Mouse (Mus musculus) forebrain, embryonic 13.5 days (tissue): ENCODE measurements around the gene Cct4. TPM values are rescaled to one million over a fixed set of nuclear protein-coding genes. Genes with fewer than 3 reads are reported as not detected.

ENCODE experiments used
- ATAC-seq: fragments of 200-750 bp; cut with Nextera tagmentation; 2 replicates; pipeline ENCODE4 v1.8.0; 2017
- H3K27ac ChIP-seq: fragments of 300-500 bp; sonication (generic); 2 replicates; pipeline ENCODE4 v1.5.1; 2015; ENCODE audit warnings: inconsistent platforms, mild to moderate bottlenecking, moderate library complexity
- H3K27me3 ChIP-seq: fragments of 300-500 bp; sonication (generic); 2 replicates; pipeline ENCODE4 v1.6.1; 2015; ENCODE audit warnings: mild to moderate bottlenecking, inconsistent platforms
- H3K36me3 ChIP-seq: fragments of 300-500 bp; sonication (generic); 2 replicates; pipeline ENCODE4 v1.6.1; 2015; ENCODE audit warnings: mild to moderate bottlenecking, inconsistent platforms; ENCODE audit not compliant: poor library complexity, severe bottlenecking
- H3K4me1 ChIP-seq: fragments of 300-500 bp; sonication (generic); 2 replicates; pipeline ENCODE4 v1.6.1; 2015; ENCODE audit warnings: inconsistent platforms
- H3K4me2 ChIP-seq: fragments of 300-500 bp; sonication (generic); 2 replicates; pipeline ENCODE4 v1.6.1; 2015; ENCODE audit warnings: inconsistent platforms, mild to moderate bottlenecking, moderate library complexity
- H3K4me3 ChIP-seq: fragments of 300-500 bp; sonication (generic); 2 replicates; pipeline ENCODE4 v1.5.1; 2015; ENCODE audit warnings: mild to moderate bottlenecking, inconsistent platforms
- H3K9ac ChIP-seq: fragments of 300-500 bp; sonication (generic); 2 replicates; pipeline ENCODE4 v1.6.1; 2015; ENCODE audit warnings: mild to moderate bottlenecking, inconsistent platforms
- H3K9me3 ChIP-seq: fragments of 300-500 bp; sonication (generic); replicated peaks from 2 replicates; pipeline ENCODE4 v1.6.1; 2016; ENCODE audit warnings: inconsistent platforms
- WGBS: fragments of 180-500 bp; shearing (Covaris S2); methylation state at CpG from one replicate; pipeline ENCODE4 v1.1.7; 2015; 5-methylcytosine and 5-hydroxymethylcytosine counted together
- polyA plus RNA-seq: library from polyadenylated mRNA; unstranded; fragments of >200 nt; fragmentation: Nextera tagmentation; extraction: Ambion mirVana; gene quantifications from 2 replicates; pipeline ENCODE4 v1.2.1, GENCODE M21; 2015

The Cct4 gene
- polyA plus RNA-seq, 1 experiment from 2014 or later, result 329 TPM

- no peaks in the 10 kb centered on the region for H3K9me3 ChIP-seq
- H3K36me3 ChIP-seq, result no peaks in the 10 kb centered on the region
- H3K4me1 ChIP-seq, result no peaks in the 10 kb centered on the region
- H3K4me3 ChIP-seq, result no peak overlapping the region
- H3K4me2 ChIP-seq, result no peak overlapping the region
- no peak overlapping the region for H3K27ac ChIP-seq
- H3K9ac ChIP-seq, result no peak overlapping the region
- WGBS, result 84% methylated on average over 4 of the region's 4 CpGs
- H3K27me3 ChIP-seq, result no peaks in the 10 kb centered on the region
- ATAC-seq, result no peak
These were observed 23.4 kb downstream of the Cct4 start for GRCm38 (mm10) chr11:23013580-23014294.

GRCm38 (mm10) chr11:23014996-23015395 is 24.7 kb downstream of the Cct4 start:
- no peaks in the 10 kb centered on the region for H3K4me1 ChIP-seq
- no peak overlapping the region for H3K4me2 ChIP-seq
- no peaks in the 10 kb centered on the region for H3K36me3 ChIP-seq
- H3K9ac ChIP-seq, result no peak overlapping the region
- H3K4me3 ChIP-seq, result no peak overlapping the region
- ATAC-seq, result no peak
- no peaks in the 10 kb centered on the region for H3K27me3 ChIP-seq
- no peak overlapping the region for H3K27ac ChIP-seq
- no peaks in the 10 kb centered on the region for H3K9me3 ChIP-seq
- WGBS, result 74% methylated on average over 6 of the region's 6 CpGs

- 90% methylated on average over 4 of the region's 4 CpGs for WGBS
- Histone ChIP-seq H3K27me3 (no peaks in the 10 kb centered on the region), H3K36me3 (no peaks in the 10 kb centered on the region), H3K9me3 (no peaks in the 10 kb centered on the region), H3K27ac (no peak overlapping the region), H3K9ac (no peak overlapping the region), H3K4me3 (no peak overlapping the region), H3K4me2 (no peak overlapping the region), H3K4me1 (no peaks in the 10 kb centered on the region)
- ATAC-seq, result no peak
These were observed 27.6 kb downstream of the Cct4 start for GRCm38 (mm10) chr11:23017943-23018342.

GRCm38 (mm10) chr11:23020116-23020770 is 29.9 kb downstream of the Cct4 start:
- WGBS, result 67% methylated on average over 24 of the region's 24 CpGs

GRCm38 (mm10) chr11:23020841-23021240 is 30.5 kb downstream of the Cct4 start:
- no peaks in the 10 kb centered on the region for H3K27me3 ChIP-seq
- H3K4me2 ChIP-seq, result no peak overlapping the region
- no peak overlapping the region for H3K4me3 ChIP-seq
- 95% methylated on average over 14 of the region's 14 CpGs for WGBS
- H3K9me3 ChIP-seq, result no peaks in the 10 kb centered on the region
- H3K36me3 ChIP-seq, result no peaks in the 10 kb centered on the region
- H3K27ac ChIP-seq, result no peak overlapping the region
- ATAC-seq, result no peak
- H3K4me1 ChIP-seq, result no peaks in the 10 kb centered on the region
- no peak overlapping the region for H3K9ac ChIP-seq

More at GRCm38 (mm10) chr11:23020116-23020770, 29.9 kb downstream of the Cct4 start:
- no peaks in the 10 kb centered on the region for H3K4me1 ChIP-seq
- H3K27ac ChIP-seq, result no peak overlapping the region
- no peaks in the 10 kb centered on the region for H3K27me3 ChIP-seq
- no peak for ATAC-seq
- H3K36me3 ChIP-seq, result no peaks in the 10 kb centered on the region
- no peak overlapping the region for H3K4me2 ChIP-seq
- H3K4me3 ChIP-seq, result no peak overlapping the region
- no peaks in the 10 kb centered on the region for H3K9me3 ChIP-seq
- no peak overlapping the region for H3K9ac ChIP-seq

GRCm38 (mm10) chr11:23023155-23023554 is 32.8 kb downstream of the Cct4 start:
- H3K4me2 ChIP-seq, result no peak overlapping the region
- no peaks in the 10 kb centered on the region for H3K27me3 ChIP-seq
- ATAC-seq, result no peak
- no peak overlapping the region for H3K27ac ChIP-seq
- no peaks in the 10 kb centered on the region for H3K4me1 ChIP-seq
- no peaks in the 10 kb centered on the region for H3K36me3 ChIP-seq
- WGBS, result 95% methylated on average over 2 of the region's 2 CpGs
- H3K4me3 ChIP-seq, result no peak overlapping the region
- no peaks in the 10 kb centered on the region for H3K9me3 ChIP-seq
- no peak overlapping the region for H3K9ac ChIP-seq

GRCm38 (mm10) chr11:23024169-23024568 is 33.9 kb downstream of the Cct4 start:
- Histone ChIP-seq H3K27ac (no peak overlapping the region), H3K36me3 (no peaks in the 10 kb centered on the region), H3K27me3 (no peaks in the 10 kb centered on the region), H3K9ac (no peak overlapping the region), H3K4me2 (no peak overlapping the region), H3K4me3 (no peak overlapping the region), H3K4me1 (no peaks in the 10 kb centered on the region), H3K9me3 (no peaks in the 10 kb centered on the region)
- WGBS, result 53% methylated on average over 3 of the region's 3 CpGs
- no peak for ATAC-seq

- Histone ChIP-seq H3K36me3 (no peaks in the 10 kb centered on the region), H3K9ac (no peak overlapping the region), H3K27ac (no peak overlapping the region), H3K27me3 (no peaks in the 10 kb centered on the region), H3K4me1 (no peaks in the 10 kb centered on the region), H3K4me2 (no peak overlapping the region), H3K9me3 (no peaks in the 10 kb centered on the region), H3K4me3 (no peak overlapping the region)
- no peak for ATAC-seq
- 70% methylated on average over 3 of the region's 3 CpGs for WGBS
These were observed 38.6 kb downstream of the Cct4 start for GRCm38 (mm10) chr11:23028957-23029356.

- Histone ChIP-seq H3K9me3 (no peaks in the 10 kb centered on the region), H3K27me3 (no peaks in the 10 kb centered on the region), H3K27ac (no peak overlapping the region), H3K4me1 (no peaks in the 10 kb centered on the region), H3K4me3 (no peak overlapping the region), H3K9ac (no peak overlapping the region), H3K4me2 (no peak overlapping the region), H3K36me3 (no peaks in the 10 kb centered on the region)
- ATAC-seq, result no peak
- 79% methylated on average over 6 of the region's 6 CpGs for WGBS
These were observed 39.1 kb downstream of the Cct4 start for GRCm38 (mm10) chr11:23029399-23029798.

- Histone ChIP-seq H3K36me3 (no peaks in the 10 kb centered on the region), H3K9me3 (no peaks in the 10 kb centered on the region), H3K9ac (no peak overlapping the region), H3K27me3 (no peaks in the 10 kb centered on the region), H3K4me3 (no peak overlapping the region), H3K4me2 (no peak overlapping the region), H3K4me1 (0 out of 2 replicates have a peak, but pooled peaks cover 8% of the 10 kb centered on the region), H3K27ac (no peak overlapping the region)
- no peak for ATAC-seq
- WGBS, result 68% methylated on average over 5 of the region's 5 CpGs
These were observed 56.9 kb downstream of the Cct4 start for GRCm38 (mm10) chr11:23047252-23047651.

GRCm38 (mm10) chr11:23047663-23048582 is 57.6 kb downstream of the Cct4 start:
- H3K27me3 ChIP-seq, result no peaks in the 10 kb centered on the region
- H3K36me3 ChIP-seq, result no peaks in the 10 kb centered on the region
- WGBS, result 50% methylated on average over 20 of the region's 20 CpGs
- 0 out of 2 replicates have a peak, but pooled peaks cover 8% of the 10 kb centered on the region for H3K4me1 ChIP-seq
- peak overlapping the region; percentile 34 for H3K4me2 ChIP-seq
- H3K4me3 ChIP-seq, result no peak overlapping the region
- H3K9me3 ChIP-seq, result no peaks in the 10 kb centered on the region
- no peak overlapping the region for H3K27ac ChIP-seq
- H3K9ac ChIP-seq, result no peak overlapping the region; the same call in 1 of the 2 replicates
- ATAC-seq, result no peak

- Histone ChIP-seq H3K4me3 (no peak overlapping the region), H3K4me2 (no peak overlapping the region), H3K27ac (no peak overlapping the region), H3K4me1 (0 out of 2 replicates have a peak, but pooled peaks cover 8% of the 10 kb centered on the region), H3K9me3 (no peaks in the 10 kb centered on the region), H3K9ac (no peak overlapping the region), H3K27me3 (no peaks in the 10 kb centered on the region), H3K36me3 (no peaks in the 10 kb centered on the region)
- ATAC-seq, result no peak
These were observed 59.3 kb downstream of the Cct4 start for GRCm38 (mm10) chr11:23049642-23050041.
